Mouse (Mus musculus) liver, embryonic 12.5 days (tissue): ENCODE data around the gene 1110051M20Rik. TPM values are rescaled to one million over a fixed set of nuclear protein-coding genes. Genes with fewer than 3 reads are reported as not detected.
A peak's percentile ranks its signal among the peaks of the same experiment; 100 is the strongest.

Experiments
- ATAC-seq: fragments of 200-750 bp; cut with Nextera tagmentation; 2 replicates; pipeline ENCODE4 v1.8.0; 2017; ENCODE audit warnings: moderate number of reproducible peaks, mild to moderate bottlenecking, moderate library complexity
- H3K27ac ChIP-seq: fragments of 300-500 bp; sonication (generic); 2 replicates; pipeline ENCODE4 v1.5.1; 2016; ENCODE audit warnings: mild to moderate bottlenecking
- H3K27me3 ChIP-seq: fragments of 300-500 bp; sonication (generic); replicated peaks from 2 replicates; pipeline ENCODE4 v1.6.1; 2016; ENCODE audit warnings: mild to moderate bottlenecking, moderate library complexity
- H3K36me3 ChIP-seq: fragments of 300-500 bp; sonication (generic); 2 replicates; pipeline ENCODE4 v1.6.1; 2016; ENCODE audit warnings: mild to moderate bottlenecking, moderate library complexity
- H3K4me1 ChIP-seq: fragments of 300-500 bp; sonication (generic); 2 replicates; pipeline ENCODE4 v1.6.1; 2016
- H3K4me2 ChIP-seq: fragments of 300-500 bp; sonication (generic); 2 replicates; pipeline ENCODE4 v1.6.1; 2016; ENCODE audit warnings: mild to moderate bottlenecking, moderate library complexity
- H3K4me3 ChIP-seq: fragments of 300-500 bp; sonication (generic); 2 replicates; pipeline ENCODE4 v1.5.1; 2016; ENCODE audit warnings: mild to moderate bottlenecking, moderate library complexity
- H3K9ac ChIP-seq: fragments of 300-500 bp; sonication (generic); 2 replicates; pipeline ENCODE4 v1.6.1; 2016; ENCODE audit warnings: mild to moderate bottlenecking, moderate library complexity
- H3K9me3 ChIP-seq: fragments of 300-500 bp; sonication (generic); replicated peaks from 2 replicates; pipeline ENCODE4 v1.6.1; 2016; ENCODE audit warnings: mild to moderate bottlenecking, moderate library complexity
- WGBS: fragments of 180-500 bp; shearing (Covaris S2); methylation state at CpG from one replicate; pipeline ENCODE4 v1.1.7; 2016; ENCODE audit not compliant: insufficient replicate concordance; 5-methylcytosine and 5-hydroxymethylcytosine counted together
- polyA plus RNA-seq: library from polyadenylated mRNA; unstranded; fragments of >200 nt; fragmentation: Nextera tagmentation; extraction: Ambion mirVana; gene quantifications from 2 replicates; pipeline ENCODE4 v1.2.1, GENCODE M21; 2016

Gene 1110051M20Rik
- polyA plus RNA-seq, 1 experiment from 2014 or later: 9.1 TPM

- Histone ChIP-seq H3K9ac (no peak overlapping the region), H3K27me3 (no peaks in the 10 kb centered on the region), H3K9me3 (no peaks in the 10 kb centered on the region), H3K36me3 (no peaks in the 10 kb centered on the region), H3K4me3 (no peak overlapping the region), H3K27ac (no peak overlapping the region), H3K4me2 (no peak overlapping the region), H3K4me1 (0 out of 2 replicates have a peak, but pooled peaks cover 5% of the 10 kb centered on the region)
- 16% methylated on average over 4 of the region's 4 CpGs for WGBS
- no peak for ATAC-seq
These were observed 83.4 kb downstream of the 1110051M20Rik start for GRCm38 (mm10) chr2:91361068-91361528.

GRCm38 (mm10) chr2:91355767-91356166 lies 88.7 kb downstream of the 1110051M20Rik start:
- no peaks in the 10 kb centered on the region for H3K36me3 ChIP-seq
- peaks cover 12% of the 10 kb centered on the region for H3K4me1 ChIP-seq
- 82% methylated on average over 3 of the region's 3 CpGs for WGBS
- H3K27ac ChIP-seq: no peak overlapping the region
- no peaks in the 10 kb centered on the region for H3K9me3 ChIP-seq
- H3K4me2 ChIP-seq: no peak overlapping the region
- ATAC-seq: no peak
- H3K27me3 ChIP-seq: no peaks in the 10 kb centered on the region
- H3K9ac ChIP-seq: no peak overlapping the region
- H3K4me3 ChIP-seq: no peak overlapping the region

GRCm38 (mm10) chr2:91354727-91355403 lies 89.6 kb downstream of the 1110051M20Rik start:
- Histone ChIP-seq H3K9ac (no peak overlapping the region), H3K4me2 (no peak overlapping the region), H3K4me3 (no peak overlapping the region), H3K9me3 (no peaks in the 10 kb centered on the region), H3K36me3 (no peaks in the 10 kb centered on the region), H3K27me3 (no peaks in the 10 kb centered on the region), H3K27ac (peak overlapping the region; percentile 2; the same call in 1 of the 2 replicates), H3K4me1 (peaks cover 12% of the 10 kb centered on the region)
- WGBS: 36% methylated on average over 6 of the region's 6 CpGs
- peak; percentile 91 for ATAC-seq

- Histone ChIP-seq H3K9me3 (no peaks in the 10 kb centered on the region), H3K27ac (no peak overlapping the region), H3K4me2 (no peak overlapping the region), H3K9ac (no peak overlapping the region), H3K4me3 (no peak overlapping the region), H3K36me3 (no peaks in the 10 kb centered on the region), H3K4me1 (peaks cover 12% of the 10 kb centered on the region), H3K27me3 (no peaks in the 10 kb centered on the region)
- WGBS: 60% methylated on average over 3 of the region's 3 CpGs
- no peak for ATAC-seq
These were observed 90.7 kb downstream of the 1110051M20Rik start for GRCm38 (mm10) chr2:91353854-91354253.

- Histone ChIP-seq H3K36me3 (no peaks in the 10 kb centered on the region), H3K4me3 (no peak overlapping the region), H3K4me2 (no peak overlapping the region), H3K9me3 (no peaks in the 10 kb centered on the region), H3K27me3 (no peaks in the 10 kb centered on the region), H3K27ac (no peak overlapping the region), H3K9ac (no peak overlapping the region), H3K4me1 (peaks cover 12% of the 10 kb centered on the region)
- no peak for ATAC-seq
These were observed 92.7 kb downstream of the 1110051M20Rik start for GRCm38 (mm10) chr2:91351841-91352240.

- Histone ChIP-seq H3K27me3 (no peaks in the 10 kb centered on the region), H3K9me3 (no peaks in the 10 kb centered on the region), H3K9ac (no peak overlapping the region), H3K4me3 (no peak overlapping the region), H3K4me2 (no peak overlapping the region), H3K36me3 (no peaks in the 10 kb centered on the region), H3K27ac (no peak overlapping the region), H3K4me1 (peaks cover 7% of the 10 kb centered on the region)
- ATAC-seq: no peak
- WGBS: 59% methylated on average over 6 of the region's 6 CpGs
These were observed 94.5 kb downstream of the 1110051M20Rik start for GRCm38 (mm10) chr2:91349974-91350457.

GRCm38 (mm10) chr2:91348936-91349335 lies 95.6 kb downstream of the 1110051M20Rik start:
- ATAC-seq: no peak
- Histone ChIP-seq H3K36me3 (no peaks in the 10 kb centered on the region), H3K4me2 (no peak overlapping the region), H3K4me1 (no peaks in the 10 kb centered on the region), H3K9ac (no peak overlapping the region), H3K4me3 (no peak overlapping the region), H3K9me3 (no peaks in the 10 kb centered on the region), H3K27ac (no peak overlapping the region), H3K27me3 (no peaks in the 10 kb centered on the region)
- WGBS: 57% methylated on average over 4 of the region's 4 CpGs

- no peak overlapping the region for H3K4me3 ChIP-seq
- H3K36me3 ChIP-seq: no peaks in the 10 kb centered on the region
- no peak overlapping the region for H3K4me2 ChIP-seq
- no peaks in the 10 kb centered on the region for H3K9me3 ChIP-seq
- H3K27me3 ChIP-seq: no peaks in the 10 kb centered on the region
- no peak overlapping the region for H3K9ac ChIP-seq
- H3K4me1 ChIP-seq: no peaks in the 10 kb centered on the region
- ATAC-seq: no peak
- WGBS: 51% methylated on average over 1 of the region's 1 CpGs
- H3K27ac ChIP-seq: no peak overlapping the region
These were observed 98.9 kb downstream of the 1110051M20Rik start for GRCm38 (mm10) chr2:91345644-91346043.

GRCm38 (mm10) chr2:91339591-91339990 lies 104.9 kb downstream of the 1110051M20Rik start:
- H3K9ac ChIP-seq: no peak overlapping the region
- H3K27ac ChIP-seq: no peak overlapping the region
- no peaks in the 10 kb centered on the region for H3K36me3 ChIP-seq
- no peak for ATAC-seq
- H3K4me1 ChIP-seq: no peaks in the 10 kb centered on the region
- no peak overlapping the region for H3K4me2 ChIP-seq
- H3K27me3 ChIP-seq: no peaks in the 10 kb centered on the region
- WGBS: 78% methylated on average over 2 of the region's 2 CpGs
- H3K4me3 ChIP-seq: no peak overlapping the region
- no peaks in the 10 kb centered on the region for H3K9me3 ChIP-seq

GRCm38 (mm10) chr2:91335128-91335527 lies 109.4 kb downstream of the 1110051M20Rik start:
- 46% methylated on average over 4 of the region's 4 CpGs for WGBS
- H3K4me3 ChIP-seq: no peak overlapping the region
- H3K27ac ChIP-seq: no peak overlapping the region
- no peak overlapping the region for H3K9ac ChIP-seq
- H3K4me1 ChIP-seq: no peaks in the 10 kb centered on the region
- ATAC-seq: no peak
- no peaks in the 10 kb centered on the region for H3K36me3 ChIP-seq
- no peaks in the 10 kb centered on the region for H3K27me3 ChIP-seq
- no peak overlapping the region for H3K4me2 ChIP-seq
- H3K9me3 ChIP-seq: no peaks in the 10 kb centered on the region

GRCm38 (mm10) chr2:91331051-91331843 lies 113.3 kb downstream of the 1110051M20Rik start:
- H3K27ac ChIP-seq: no peak overlapping the region
- H3K27me3 ChIP-seq: no peaks in the 10 kb centered on the region
- H3K9ac ChIP-seq: no peak overlapping the region
- H3K4me3 ChIP-seq: no peak overlapping the region
- no peaks in the 10 kb centered on the region for H3K36me3 ChIP-seq
- no peaks in the 10 kb centered on the region for H3K9me3 ChIP-seq
- 70% methylated on average over 7 of the region's 7 CpGs for WGBS
- no peak overlapping the region for H3K4me2 ChIP-seq
- H3K4me1 ChIP-seq: no peaks in the 10 kb centered on the region
- ATAC-seq: no peak

- no peaks in the 10 kb centered on the region for H3K36me3 ChIP-seq
- no peak overlapping the region for H3K27ac ChIP-seq
- 72% methylated on average over 8 of the region's 8 CpGs for WGBS
- ATAC-seq: no peak
- H3K4me3 ChIP-seq: no peak overlapping the region
- no peaks in the 10 kb centered on the region for H3K9me3 ChIP-seq
- no peak overlapping the region for H3K9ac ChIP-seq
- no peak overlapping the region for H3K4me2 ChIP-seq
- no peaks in the 10 kb centered on the region for H3K27me3 ChIP-seq
- H3K4me1 ChIP-seq: no peaks in the 10 kb centered on the region
These were observed 114.3 kb downstream of the 1110051M20Rik start for GRCm38 (mm10) chr2:91329996-91330738.
